Mouse (Mus musculus): ENCODE results near the gene Gna14.

GRCm38 (mm10) chr19:16443335-16443734 is 7.8 kb downstream of the Gna14 start:
- TF ChIP-seq FLI1 (IDR thresholded peaks at IDR 0.05; ENCODE audit: low read length): no peak
- no peak for TF ChIP-seq GATA1 (IDR thresholded peaks at IDR 0.05; ENCODE audit: borderline replicate concordance, low read length)
